Mouse (Mus musculus) heart, adult 8-10 months (tissue): ENCODE data around the gene Tfcp2l1. TPM values are rescaled to one million over a fixed set of nuclear protein-coding genes. Genes with fewer than 3 reads are reported as not detected.

Experiments
- DNase-seq: peaks from one replicate; pipeline ENCODE4 v3.0.0; 2022; ENCODE audit warnings: low spot score
- total RNA-seq, 4 experiments: library from RNA; stranded (reverse); gene quantifications; 2 replicates each; pipeline ENCODE4 v1.2.4; 2022

The Tfcp2l1 gene
- total RNA-seq, 4 experiments from 2014 or later, result 0.35 to 0.69 (median 0.42) TPM

DNA sequence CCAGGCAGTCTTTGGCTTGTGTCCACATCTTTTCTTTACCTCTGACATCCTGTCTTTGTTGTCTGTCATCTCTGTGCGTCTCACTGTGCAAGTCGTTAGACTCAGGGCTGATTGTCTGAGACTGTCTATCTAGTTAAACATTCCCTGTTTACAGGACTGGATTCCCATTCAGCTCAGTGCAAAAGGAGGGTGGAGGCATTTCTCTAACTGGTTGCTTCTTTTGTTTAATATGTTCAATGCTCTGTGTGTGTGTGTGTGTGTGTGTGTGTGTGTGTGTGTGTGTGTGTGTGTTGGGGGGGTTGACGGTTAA, 23.0 kb downstream of the Tfcp2l1 start:
- DNase-seq, result no peak

DNA sequence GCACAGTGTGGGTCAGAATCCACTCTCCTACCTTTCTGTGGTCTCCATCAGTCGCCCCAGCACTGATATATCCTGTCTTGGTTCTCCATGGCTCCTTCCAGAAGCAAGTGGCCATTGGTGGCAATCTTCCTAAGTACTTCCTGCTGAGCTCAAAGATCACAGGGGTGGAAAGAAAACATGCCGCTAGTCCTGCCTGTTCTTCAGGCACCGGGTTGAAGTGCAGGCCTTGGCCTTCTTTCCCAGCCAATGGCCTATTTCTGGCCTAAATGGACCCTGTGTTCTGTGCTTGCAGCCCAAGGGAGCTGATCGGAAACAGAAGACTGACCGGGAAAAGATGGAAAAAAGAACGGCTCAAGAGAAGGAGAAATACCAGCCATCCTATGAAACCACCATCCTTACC, 31.0 kb downstream of the Tfcp2l1 start:
- DNase-seq, result no peak

- no peak for DNase-seq
These were observed 33.2 kb downstream of the Tfcp2l1 start for GRCm38 (mm10) chr1:118660880-118661465.

DNA sequence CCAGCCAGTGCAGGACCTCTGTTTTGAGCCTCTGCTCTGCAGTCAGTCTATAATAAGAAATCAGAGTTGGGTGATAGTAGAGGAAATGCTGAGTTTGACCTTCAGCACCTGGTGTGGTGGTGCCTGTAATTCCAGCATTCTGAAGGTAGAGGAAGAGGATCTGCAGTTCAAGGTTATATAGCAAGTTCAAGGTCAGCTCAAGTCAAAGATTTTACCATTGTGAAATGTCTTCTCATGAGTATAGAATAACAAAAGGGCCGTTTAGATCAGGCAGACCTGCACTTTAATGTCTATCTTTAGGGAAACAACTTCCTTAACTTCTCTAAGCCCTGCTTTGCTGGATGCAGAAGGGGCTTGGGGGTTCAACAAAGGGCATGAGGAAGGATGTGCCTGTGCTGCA, 35.3 kb downstream of the Tfcp2l1 start:
- DNase-seq, result no peak

DNA sequence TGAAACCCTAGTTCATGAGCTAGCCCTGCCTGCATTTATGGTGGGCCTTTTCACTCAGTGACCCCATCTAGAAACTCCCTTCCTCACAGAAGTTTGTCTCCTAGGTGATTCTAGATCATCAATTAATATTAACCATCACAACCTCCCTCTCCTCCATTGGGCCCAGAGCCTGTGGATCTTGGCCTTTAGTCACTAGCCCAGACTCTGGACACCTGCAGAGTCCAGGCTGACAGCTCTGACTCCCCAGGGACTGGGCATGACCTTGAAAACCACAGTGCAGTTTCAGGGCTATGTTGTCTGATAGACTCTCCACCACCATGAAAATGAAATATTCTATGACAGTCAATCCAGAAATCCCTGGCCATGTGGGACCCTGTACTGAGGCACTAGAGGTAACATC, 39.8 kb downstream of the Tfcp2l1 start:
- no peak for DNase-seq

DNA sequence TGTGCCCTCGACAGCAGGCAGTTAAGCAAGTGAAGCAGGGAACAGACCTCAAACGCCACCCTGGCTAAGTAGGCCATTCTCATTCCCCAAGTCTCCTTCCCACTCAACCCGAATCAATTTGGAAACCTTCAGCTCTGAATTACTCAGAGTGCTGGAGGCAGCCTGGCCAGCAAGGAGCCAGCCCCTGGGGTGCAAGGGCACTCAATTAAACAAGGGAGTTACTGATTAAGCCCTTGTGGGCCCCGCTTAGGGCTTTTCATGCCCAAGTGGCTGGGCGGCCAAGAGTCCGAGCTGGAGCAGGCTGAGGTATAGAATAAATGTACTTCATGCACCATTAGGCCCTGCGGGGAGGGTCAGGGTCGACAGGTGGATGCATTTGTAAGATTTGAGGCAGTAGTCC, 44.5 kb downstream of the Tfcp2l1 start:
- no peak for DNase-seq

GRCm38 (mm10) chr1:118674176-118674575, 46.4 kb downstream of the Tfcp2l1 start:
- DNase-seq, result no peak

DNA sequence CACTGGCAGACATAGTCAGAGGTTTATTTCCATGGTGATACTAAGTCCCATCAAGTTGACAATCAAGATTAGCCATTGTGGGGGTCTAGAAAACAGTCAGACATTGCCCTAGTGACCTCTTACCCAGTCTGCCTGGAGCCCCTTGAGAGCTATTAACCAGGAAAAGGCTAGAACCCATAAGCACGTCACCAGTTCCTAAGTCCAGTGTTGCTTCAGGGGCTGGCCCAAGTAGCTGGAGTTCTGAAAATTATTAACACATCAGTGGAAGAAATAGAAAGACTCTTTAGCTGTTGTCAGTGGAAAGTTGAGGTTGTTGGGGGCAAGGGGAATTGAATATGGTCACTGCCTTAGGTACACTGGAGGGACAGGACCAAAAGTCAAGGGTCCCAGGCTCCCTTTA, 54.2 kb downstream of the Tfcp2l1 start:
- DNase-seq, result no peak

GRCm38 (mm10) chr1:118683686-118684085, 55.9 kb downstream of the Tfcp2l1 start:
- DNase-seq, result no peak

GRCm38 (mm10) chr1:118687726-118688125, 60.0 kb downstream of the Tfcp2l1 start:
- DNase-seq, result no peak

DNA sequence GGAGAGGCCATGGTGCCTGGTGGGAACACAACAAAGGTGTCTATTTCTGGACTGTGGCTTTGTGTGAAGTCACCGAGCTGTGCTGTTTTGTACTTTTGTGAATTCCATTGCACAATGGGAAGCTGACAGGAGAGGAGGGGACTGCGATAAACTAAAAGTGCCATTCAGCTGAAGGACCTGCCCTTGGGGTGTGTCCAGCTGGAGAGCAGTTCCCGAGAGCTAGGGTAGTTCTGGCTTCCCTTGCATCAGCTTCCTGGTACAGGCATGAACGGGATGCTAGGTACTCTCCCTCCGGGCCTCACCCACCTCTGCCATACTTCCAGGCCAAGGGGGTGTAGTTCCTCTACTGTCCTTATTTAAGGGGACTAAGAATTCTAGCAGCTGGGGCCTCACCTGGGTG, 62.1 kb downstream of the Tfcp2l1 start:
- no peak for DNase-seq

DNA sequence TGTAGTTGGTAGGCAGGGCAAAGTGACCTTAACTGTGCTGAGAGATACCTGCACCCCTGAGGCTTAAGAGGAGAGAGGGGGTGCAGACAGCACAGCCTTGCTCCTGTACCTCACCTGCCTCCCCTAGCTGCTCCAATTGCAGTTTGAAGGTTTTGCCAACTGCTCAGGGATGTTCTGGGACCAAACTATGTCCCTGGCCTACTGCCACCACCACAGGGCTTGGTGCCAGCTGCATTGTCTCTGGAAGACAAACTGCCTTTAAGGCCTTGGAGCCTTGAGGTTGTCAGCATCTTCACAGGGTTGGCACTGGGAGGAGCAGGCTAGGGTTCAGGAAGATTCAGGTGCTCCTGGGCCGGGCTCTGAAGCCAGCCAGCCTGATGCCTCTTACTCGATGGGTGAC, 66.7 kb downstream of the Tfcp2l1 start:
- no peak for DNase-seq

DNA sequence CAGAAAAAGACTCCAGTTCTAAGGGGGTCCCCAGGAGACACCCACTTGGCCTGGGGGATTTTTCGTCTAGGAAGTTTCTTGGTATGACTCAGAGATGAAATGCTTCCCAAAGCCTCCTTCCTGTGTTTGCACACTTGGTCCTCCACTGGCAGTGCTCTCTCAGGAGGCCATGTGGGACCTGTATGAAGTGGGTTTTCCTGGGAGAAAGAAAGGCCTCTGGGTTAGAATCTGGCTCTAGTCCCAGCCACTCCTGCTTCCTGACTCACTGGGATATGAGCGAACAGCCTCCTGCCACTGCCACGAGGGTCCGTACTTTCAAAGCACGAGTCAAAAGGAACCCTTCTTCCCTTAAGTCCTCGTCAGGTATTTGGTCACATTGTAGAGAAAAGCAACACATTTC, 70.2 kb downstream of the Tfcp2l1 start:
- DNase-seq, result no peak

DNA sequence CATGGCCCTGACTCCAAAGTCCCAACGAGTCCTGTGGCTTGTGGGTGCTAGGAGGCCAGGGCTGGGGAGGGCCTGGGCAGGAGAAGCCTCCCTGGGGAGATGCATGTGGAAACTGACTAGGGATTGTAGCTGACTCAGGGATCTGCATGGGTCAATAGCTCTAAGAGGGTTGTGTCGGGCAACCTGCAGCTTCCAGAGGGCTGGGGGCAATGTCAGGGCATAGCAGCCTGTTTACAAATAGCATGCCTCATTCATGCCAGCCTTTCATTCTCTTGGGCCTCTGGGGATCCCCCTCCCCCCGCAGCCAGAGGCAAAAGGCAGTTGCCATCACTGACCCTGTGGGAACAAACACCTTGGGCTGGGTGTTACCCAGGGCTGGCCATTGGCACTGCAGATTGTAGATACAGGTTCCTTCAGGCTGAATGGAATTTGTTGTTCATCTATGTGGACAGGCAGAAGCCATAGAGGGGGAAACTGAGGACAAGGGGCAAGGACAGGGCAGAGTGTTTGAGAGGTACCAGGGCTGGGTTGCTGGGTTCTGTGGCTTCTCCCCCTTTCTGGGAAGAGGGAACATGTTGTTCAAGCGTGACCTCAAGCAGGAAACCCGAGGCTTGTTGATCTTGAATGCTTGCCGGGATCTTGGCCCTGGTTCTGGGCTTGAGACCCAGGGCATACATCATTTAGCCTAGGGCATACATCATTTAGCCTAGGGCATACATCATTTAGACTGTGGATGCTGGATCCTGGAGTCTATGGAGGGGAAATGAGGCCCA, 71.6 kb downstream of the Tfcp2l1 start:
- no peak for DNase-seq

DNA sequence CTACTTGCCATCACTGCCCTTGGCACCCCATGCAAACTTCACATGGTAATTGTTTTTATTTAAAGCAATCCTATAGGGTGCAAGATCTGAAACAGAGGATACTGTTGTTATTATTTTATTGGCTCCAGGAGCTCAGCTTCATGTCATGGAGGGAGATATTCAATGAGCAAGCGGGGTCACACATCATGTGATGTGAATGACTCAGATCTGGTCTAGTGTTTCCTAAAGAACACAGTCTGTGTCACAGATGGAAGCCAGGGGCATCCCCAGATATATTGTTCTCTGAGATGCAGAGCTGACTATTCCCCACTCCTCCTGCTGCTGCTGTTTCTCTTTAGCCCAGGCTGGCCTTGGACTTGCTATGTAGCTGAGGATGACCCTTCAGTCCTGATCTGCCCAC, 72.2 kb downstream of the Tfcp2l1 start:
- DNase-seq, result no peak

GRCm38 (mm10) chr1:118711606-118712005, 83.9 kb downstream of the Tfcp2l1 start:
- no peak for DNase-seq

- DNase-seq, result no peak
These were observed 88.5 kb downstream of the Tfcp2l1 start for GRCm38 (mm10) chr1:118716225-118716624.

GRCm38 (mm10) chr1:118718055-118718454, 90.3 kb downstream of the Tfcp2l1 start:
- no peak for DNase-seq

DNA sequence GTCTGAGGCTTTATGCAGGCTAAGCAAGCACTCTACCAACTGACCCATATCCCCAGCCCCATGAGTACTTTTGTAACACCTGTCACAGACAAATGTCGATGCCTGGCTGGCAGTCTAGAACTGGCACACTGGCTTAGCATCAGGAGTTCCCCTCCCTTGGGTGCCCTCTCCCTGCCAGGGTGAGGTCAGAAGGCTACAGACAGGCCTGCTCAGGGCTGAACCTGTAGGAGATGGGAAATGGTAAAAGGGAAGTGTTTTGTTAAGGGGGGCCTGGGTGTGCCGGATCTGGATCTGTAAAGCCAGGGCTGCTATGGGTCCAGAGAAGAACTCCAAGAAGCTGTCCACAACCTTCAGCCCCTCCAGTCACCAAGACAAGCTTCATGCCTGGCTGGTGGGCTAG, 92.0 kb downstream of the Tfcp2l1 start:
- no peak for DNase-seq

- DNase-seq, result no peak
These were observed 92.8 kb downstream of the Tfcp2l1 start for GRCm38 (mm10) chr1:118720474-118721095.

DNA sequence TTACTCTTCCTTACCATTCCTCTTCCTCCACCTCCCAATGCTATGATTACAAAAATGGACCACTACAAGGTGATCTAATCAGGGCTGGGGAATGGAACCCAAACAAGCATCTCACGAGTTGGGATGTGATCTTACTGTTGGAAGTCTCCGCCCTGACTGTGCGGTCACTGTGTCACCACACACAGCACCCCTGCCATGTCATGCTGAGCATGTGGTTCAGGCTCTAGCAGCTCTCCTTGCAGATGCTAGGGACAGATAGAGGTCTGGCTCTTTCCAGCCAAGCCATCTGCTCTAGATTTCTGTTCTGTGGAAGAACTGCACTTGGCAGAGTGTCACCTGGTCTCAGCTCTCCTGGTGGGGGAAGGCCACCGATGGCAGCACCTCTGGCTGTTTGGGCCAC, 99.3 kb downstream of the Tfcp2l1 start:
- no peak for DNase-seq

- no peak for DNase-seq
These were observed 101.1 kb downstream of the Tfcp2l1 start for GRCm38 (mm10) chr1:118728796-118729195.
